Mouse (Mus musculus) midbrain, postnatal 0 days (tissue): ENCODE data around the gene Fam129b. TPM values are rescaled to one million over a fixed set of nuclear protein-coding genes. Genes with fewer than 3 reads are reported as not detected.
A peak's percentile ranks its signal among the peaks of the same experiment; 100 is the strongest.

ENCODE experiments used
- ATAC-seq: fragments of 200-750 bp; cut with Nextera tagmentation; 2 replicates; pipeline ENCODE4 v1.8.0; 2017; ENCODE audit warnings: moderate number of reproducible peaks, mild to moderate bottlenecking, moderate TSS enrichment, moderate library complexity; ENCODE audit not compliant: low FRiP score
- DNase-seq: peaks from one replicate; pipeline ENCODE4 v3.0.0-alpha.2; 2015; ENCODE audit warnings: low spot score
- H3K27ac ChIP-seq: fragments of 300-500 bp; sonication (generic); 2 replicates; pipeline ENCODE4 v1.5.1; 2014; ENCODE audit warnings: low read depth, mild to moderate bottlenecking, low read length, mixed read lengths
- H3K27me3 ChIP-seq: fragments of 300-500 bp; sonication (generic); 2 replicates; pipeline ENCODE4 v1.6.1; 2014; ENCODE audit warnings: low read length, control low read depth, mixed read lengths; ENCODE audit not compliant: insufficient read depth
- H3K36me3 ChIP-seq: fragments of 300-500 bp; sonication (generic); 2 replicates; pipeline ENCODE4 v1.6.1; 2014; ENCODE audit warnings: low read length, control low read depth, mixed read lengths; ENCODE audit not compliant: insufficient read depth
- H3K4me1 ChIP-seq: fragments of 300-500 bp; sonication (generic); 2 replicates; pipeline ENCODE4 v1.6.1; 2014; ENCODE audit warnings: mild to moderate bottlenecking, control low read depth, antibody characterized with exemption, low read length, mixed read lengths; ENCODE audit not compliant: insufficient read depth
- H3K4me2 ChIP-seq: fragments of 300-500 bp; sonication (generic); 2 replicates; pipeline ENCODE4 v1.6.1; 2014; ENCODE audit warnings: low read depth, mild to moderate bottlenecking, low read length, mixed read lengths; ENCODE audit not compliant: poor library complexity, severe bottlenecking
- H3K4me3 ChIP-seq: fragments of 300-500 bp; sonication (generic); 2 replicates; pipeline ENCODE4 v1.5.1; 2014; ENCODE audit warnings: low read depth, mild to moderate bottlenecking, low read length, moderate library complexity
- H3K9ac ChIP-seq: fragments of 300-500 bp; sonication (generic); replicated peaks from 2 replicates; pipeline ENCODE4 v1.6.1; 2014; ENCODE audit warnings: mild to moderate bottlenecking, low read length, moderate library complexity, mixed read lengths; ENCODE audit not compliant: poor library complexity, severe bottlenecking
- H3K9me3 ChIP-seq: fragments of 300-500 bp; sonication (generic); 2 replicates; pipeline ENCODE4 v1.6.1; 2016; ENCODE audit warnings: low read length, control low read depth
- CTCF ChIP-seq: IDR thresholded peaks from 2 replicates; pipeline ENCODE4 v1.5.1; 2016; ENCODE audit warnings: antibody characterized with exemption, mild to moderate bottlenecking
- WGBS: fragments of 180-500 bp; shearing (Covaris S2); extraction: QIAGEN DNeasy Blood & Tissue Kit; methylation state at CpG from one replicate; pipeline ENCODE4 v1.1.7; 2014; 5-methylcytosine and 5-hydroxymethylcytosine counted together
- polyA plus RNA-seq: library from polyadenylated mRNA; unstranded; fragments of >200 nt; fragmentation: Nextera tagmentation; extraction: Ambion mirVana; gene quantifications from 2 replicates; pipeline ENCODE4 v1.2.1, GENCODE M21; 2015
- total RNA-seq: library from RNA; depleted of rRNA; stranded (reverse); fragments of >200 nt; gene quantifications from 2 replicates; pipeline ENCODE4 v1.2.3, GENCODE M21; 2014

Fam129b gene
- total and polyA plus RNA-seq, 2 experiments from 2014 or later: 17.7 to 39.5 TPM

DNA sequence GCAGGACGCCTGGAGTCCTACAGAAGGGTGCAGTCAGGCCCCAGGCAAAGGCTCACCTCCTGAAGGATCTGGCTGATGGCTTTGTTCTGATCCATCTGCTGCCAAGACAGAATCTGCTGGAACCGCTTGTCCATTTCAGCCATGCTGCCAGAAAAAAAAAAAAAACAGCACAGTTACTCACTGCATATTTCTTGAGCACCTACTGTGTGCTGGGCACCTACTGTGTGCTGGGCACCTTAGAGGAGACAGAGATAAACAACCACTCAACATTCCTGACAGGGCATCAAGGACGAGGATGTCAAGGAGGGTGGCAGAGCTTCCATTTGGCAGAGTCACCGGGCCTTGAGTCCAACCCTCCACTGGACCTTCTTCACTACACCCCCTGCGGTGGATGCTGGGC lies 62.8 kb downstream of the Fam129b start:
- Histone ChIP-seq H3K9me3 (no peaks in the 10 kb centered on the region), H3K27me3 (no peaks in the 10 kb centered on the region), H3K4me3 (no peak overlapping the region), H3K9ac (no peak overlapping the region), H3K4me2 (no peak overlapping the region), H3K27ac (no peak overlapping the region), H3K36me3 (peaks cover 67% of the 10 kb centered on the region), H3K4me1 (no peaks in the 10 kb centered on the region)
- ATAC-seq (no peak), DNase-seq (no peak)
- no peak for TF ChIP-seq CTCF
- 89% methylated on average over 5 of the region's 5 CpGs for WGBS

DNA sequence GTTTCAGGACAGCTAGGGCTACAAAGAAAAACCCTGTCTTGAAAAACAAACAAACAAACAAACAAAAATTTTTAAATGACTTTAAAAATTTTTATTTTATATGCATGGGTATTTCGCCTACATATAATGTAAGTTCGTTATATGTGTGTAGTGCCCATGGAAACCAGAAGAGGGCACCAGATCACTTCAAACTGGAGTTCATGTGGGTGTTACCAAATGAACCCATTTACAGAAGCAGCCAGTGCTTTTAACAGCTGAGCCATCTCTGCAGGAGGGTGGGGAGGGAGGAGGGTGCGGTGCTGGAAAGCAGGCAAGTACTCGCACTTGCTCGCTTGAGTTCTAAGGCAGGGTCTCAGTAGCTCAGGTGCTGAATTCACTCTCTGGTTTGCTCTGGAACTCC lies 63.5 kb downstream of the Fam129b start:
- no peak for ATAC-seq
- 76% methylated on average over 5 of the region's 5 CpGs for WGBS
- TF ChIP-seq CTCF: peak; percentile 78

DNA sequence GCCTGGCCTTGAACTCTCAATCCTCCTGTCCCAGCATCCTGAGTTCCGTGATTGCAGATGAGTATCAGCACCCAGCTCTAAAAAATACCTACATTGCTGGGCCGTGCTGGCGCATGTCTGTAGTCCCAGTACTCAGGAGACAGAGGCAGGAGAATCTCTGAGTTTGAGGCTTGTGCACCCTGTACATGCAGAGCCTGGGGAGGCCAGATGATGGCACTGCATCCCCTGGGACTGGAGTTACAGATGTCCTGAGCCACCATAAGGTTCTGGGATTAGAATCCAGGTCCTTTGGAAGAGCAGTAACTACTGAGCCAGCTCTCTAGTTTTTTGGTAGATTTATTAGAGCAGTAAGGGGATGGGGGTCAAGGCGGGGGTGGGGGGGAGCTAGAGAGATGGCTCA lies 64.6 kb downstream of the Fam129b start:
- DNase-seq: no peak
- Histone ChIP-seq H3K9ac (no peak overlapping the region), H3K36me3 (peaks cover 64% of the 10 kb centered on the region), H3K9me3 (no peaks in the 10 kb centered on the region), H3K27me3 (no peaks in the 10 kb centered on the region), H3K4me2 (no peak overlapping the region), H3K4me1 (no peaks in the 10 kb centered on the region), H3K4me3 (no peak overlapping the region), H3K27ac (no peak overlapping the region)
- no peak for ATAC-seq
- WGBS: 93% methylated on average over 4 of the region's 4 CpGs
- TF ChIP-seq CTCF: no peak; the same call in 1 of the 2 replicates

More for the DNA sequence above, 63.5 kb downstream of the Fam129b start:
- Histone ChIP-seq H3K4me2 (no peak overlapping the region), H3K9me3 (no peaks in the 10 kb centered on the region), H3K4me3 (no peak overlapping the region), H3K36me3 (peaks cover 63% of the 10 kb centered on the region), H3K9ac (no peak overlapping the region), H3K4me1 (no peaks in the 10 kb centered on the region), H3K27me3 (no peaks in the 10 kb centered on the region), H3K27ac (no peak overlapping the region)
- peak; percentile 69 for DNase-seq

GRCm38 (mm10) chr2:32947454-32947853 lies 71.5 kb downstream of the Fam129b start:
- Histone ChIP-seq H3K27me3 (no peaks in the 10 kb centered on the region), H3K9ac (no peak overlapping the region), H3K4me3 (no peak overlapping the region), H3K4me2 (no peak overlapping the region), H3K4me1 (no peaks in the 10 kb centered on the region), H3K9me3 (no peaks in the 10 kb centered on the region), H3K27ac (no peak overlapping the region), H3K36me3 (peaks cover 60% of the 10 kb centered on the region)
- no peak for TF ChIP-seq CTCF
- 92% methylated on average over 11 of the region's 11 CpGs for WGBS
- no peak for DNase-seq
- no peak for ATAC-seq

- Histone ChIP-seq H3K4me3 (no peak overlapping the region), H3K4me2 (no peak overlapping the region), H3K9me3 (no peaks in the 10 kb centered on the region), H3K27me3 (no peaks in the 10 kb centered on the region), H3K36me3 (peaks cover 54% of the 10 kb centered on the region), H3K9ac (no peak overlapping the region), H3K27ac (no peak overlapping the region), H3K4me1 (no peaks in the 10 kb centered on the region)
- 94% methylated on average over 2 of the region's 2 CpGs for WGBS
- peak; percentile 47 for TF ChIP-seq CTCF
- ATAC-seq (no peak), DNase-seq (no peak)
These were observed 78.7 kb downstream of the Fam129b start for GRCm38 (mm10) chr2:32954581-32954980.

DNA sequence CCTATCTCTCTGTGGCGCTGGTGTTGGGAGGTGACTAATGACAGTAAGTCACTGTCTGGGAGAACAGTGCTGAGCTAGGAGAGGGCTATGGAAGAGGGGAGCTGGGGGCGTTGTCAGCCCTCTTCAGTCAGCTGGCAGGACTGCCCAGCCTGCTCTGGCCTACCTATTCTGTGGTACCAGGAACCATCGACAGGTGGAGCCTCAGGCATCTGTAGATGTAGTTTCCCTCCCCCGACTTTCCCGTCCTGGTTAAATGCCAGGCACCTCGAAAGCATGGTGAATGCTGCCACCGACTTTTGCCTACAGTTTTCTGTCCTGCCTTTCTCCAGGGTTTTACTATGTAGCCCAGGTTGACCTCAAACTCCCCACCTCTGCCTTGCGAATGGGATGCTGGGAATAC lies 81.4 kb downstream of the Fam129b start:
- no peak overlapping the region for H3K4me3 ChIP-seq
- no peaks in the 10 kb centered on the region for H3K27me3 ChIP-seq
- H3K4me2 ChIP-seq: no peak overlapping the region
- ATAC-seq: no peak
- H3K4me1 ChIP-seq: 0 out of 2 replicates have a peak, but pooled peaks cover 6% of the 10 kb centered on the region
- peaks cover 44% of the 10 kb centered on the region for H3K36me3 ChIP-seq
- peak; percentile 49 for DNase-seq
- no peak overlapping the region for H3K9ac ChIP-seq
- 76% methylated on average over 8 of the region's 8 CpGs for WGBS
- TF ChIP-seq CTCF: peak; percentile 46
- H3K27ac ChIP-seq: no peak overlapping the region
- H3K9me3 ChIP-seq: no peaks in the 10 kb centered on the region
